Mouse (Mus musculus) lung, postnatal 10 days (tissue): Measurements from ENCODE around the gene Tnfrsf21.

Experiments
- DNase-seq: peaks from one replicate; pipeline ENCODE4 v3.0.0; 2021

Gene Tnfrsf21

DNA sequence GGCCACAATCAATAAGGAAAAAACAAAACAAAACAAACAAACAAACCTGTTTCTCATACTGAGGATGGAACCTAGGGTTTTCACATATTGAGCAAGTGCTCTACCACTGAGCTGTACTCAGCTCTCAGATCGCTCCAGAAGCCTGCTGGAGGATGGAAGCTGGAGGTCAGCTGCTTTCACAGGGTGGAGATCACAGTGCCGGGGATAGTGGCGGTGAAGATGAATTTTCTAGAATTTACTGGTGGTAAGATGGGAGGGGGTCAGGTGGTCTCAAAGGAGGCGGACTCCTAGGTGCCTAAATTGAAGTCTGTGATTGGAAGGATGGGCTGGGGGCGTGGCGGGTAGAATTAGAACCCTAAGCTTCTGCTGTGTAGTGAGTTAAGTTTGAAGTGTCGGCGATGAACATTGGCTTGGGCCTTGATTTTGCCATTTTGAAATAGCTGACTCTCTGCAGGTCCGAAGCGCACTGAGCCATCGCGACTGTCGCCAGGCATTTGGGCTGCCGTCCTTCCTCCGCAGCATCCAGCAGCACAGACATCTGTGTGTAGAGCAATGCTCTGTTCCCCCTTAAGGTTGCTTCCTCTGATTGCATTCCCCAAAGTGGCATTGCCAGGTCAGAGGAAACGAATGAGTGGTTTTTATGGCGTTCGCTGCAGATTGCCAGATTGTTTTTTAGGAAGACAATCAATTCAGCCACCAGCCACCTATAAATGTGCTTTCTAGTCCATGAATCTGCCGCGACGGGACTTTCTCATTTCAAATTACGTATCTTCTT is 9.7 kb downstream of the Tnfrsf21 start:
- no peak for DNase-seq

DNA sequence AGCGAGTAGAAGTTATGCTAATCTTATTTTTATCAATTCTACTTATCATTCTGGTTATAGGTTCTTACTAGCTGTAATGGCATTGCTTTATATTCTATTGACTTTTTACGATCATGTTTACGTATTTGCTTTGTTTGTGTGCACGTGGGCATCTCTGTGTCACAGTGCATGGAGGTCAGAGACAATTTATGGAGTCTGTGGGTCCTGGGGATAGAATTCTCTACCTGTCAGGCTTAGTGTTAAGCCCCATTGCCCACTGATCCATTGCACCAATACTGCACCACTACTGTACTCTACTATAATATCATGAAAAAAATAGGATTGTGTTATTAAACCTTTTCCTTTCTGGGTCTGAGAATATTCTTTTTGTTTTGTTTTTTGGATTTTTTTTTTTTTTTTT is 10.4 kb downstream of the Tnfrsf21 start:
- no peak for DNase-seq

DNA sequence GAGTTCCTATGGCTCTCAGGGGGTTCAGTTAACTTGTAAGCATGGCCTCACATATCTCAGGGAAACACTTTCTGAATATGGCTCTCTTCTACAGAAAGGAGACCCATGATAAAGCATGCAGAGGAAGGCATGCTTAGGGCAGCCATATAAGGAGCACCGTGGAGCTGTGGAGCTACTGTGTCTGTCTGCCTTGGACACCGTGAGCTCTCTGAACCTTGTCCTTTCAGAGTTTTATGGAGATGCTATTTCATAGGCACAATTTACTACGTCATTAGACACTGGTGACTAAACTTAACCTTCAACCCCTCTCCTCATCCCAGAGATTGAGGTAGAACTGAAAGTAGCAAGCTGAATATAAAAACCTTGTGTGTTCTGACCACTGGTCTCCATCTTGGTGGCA is 13.2 kb downstream of the Tnfrsf21 start:
- DNase-seq = no peak

GRCm38 (mm10) chr17:43030290-43030689 is 13.9 kb downstream of the Tnfrsf21 start:
- DNase-seq = no peak

GRCm38 (mm10) chr17:43032489-43033036 is 16.2 kb downstream of the Tnfrsf21 start:
- DNase-seq = no peak

- no peak for DNase-seq
These were observed 19.0 kb downstream of the Tnfrsf21 start for GRCm38 (mm10) chr17:43035386-43035785.

GRCm38 (mm10) chr17:43036058-43036757 is 19.9 kb downstream of the Tnfrsf21 start:
- peak; percentile 30 for DNase-seq

GRCm38 (mm10) chr17:43040571-43040970 is 24.2 kb downstream of the Tnfrsf21 start:
- no peak for DNase-seq

- DNase-seq = no peak
These were observed 34.3 kb downstream of the Tnfrsf21 start for GRCm38 (mm10) chr17:43050619-43051018.

GRCm38 (mm10) chr17:43052791-43053190 is 36.4 kb downstream of the Tnfrsf21 start:
- DNase-seq = no peak

DNA sequence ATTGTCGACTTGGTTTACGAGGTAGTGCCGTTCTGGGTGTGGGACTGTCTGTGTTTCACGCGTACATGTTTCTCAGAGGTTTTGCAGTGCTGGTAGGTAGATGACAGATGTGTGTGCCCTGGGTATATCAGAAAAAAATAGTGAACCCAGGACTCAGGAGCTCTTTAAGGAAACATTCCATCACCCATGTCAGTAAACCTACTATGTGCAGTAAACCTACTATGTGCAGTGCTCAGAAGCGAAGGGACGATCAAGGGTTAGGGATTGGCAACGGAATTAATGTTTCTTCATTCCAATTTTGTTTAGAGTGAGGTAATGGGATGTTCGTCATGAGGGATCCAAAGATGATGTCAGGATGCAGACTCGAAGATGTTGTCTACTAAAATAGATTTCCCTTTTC is 37.6 kb downstream of the Tnfrsf21 start:
- DNase-seq = no peak

DNA sequence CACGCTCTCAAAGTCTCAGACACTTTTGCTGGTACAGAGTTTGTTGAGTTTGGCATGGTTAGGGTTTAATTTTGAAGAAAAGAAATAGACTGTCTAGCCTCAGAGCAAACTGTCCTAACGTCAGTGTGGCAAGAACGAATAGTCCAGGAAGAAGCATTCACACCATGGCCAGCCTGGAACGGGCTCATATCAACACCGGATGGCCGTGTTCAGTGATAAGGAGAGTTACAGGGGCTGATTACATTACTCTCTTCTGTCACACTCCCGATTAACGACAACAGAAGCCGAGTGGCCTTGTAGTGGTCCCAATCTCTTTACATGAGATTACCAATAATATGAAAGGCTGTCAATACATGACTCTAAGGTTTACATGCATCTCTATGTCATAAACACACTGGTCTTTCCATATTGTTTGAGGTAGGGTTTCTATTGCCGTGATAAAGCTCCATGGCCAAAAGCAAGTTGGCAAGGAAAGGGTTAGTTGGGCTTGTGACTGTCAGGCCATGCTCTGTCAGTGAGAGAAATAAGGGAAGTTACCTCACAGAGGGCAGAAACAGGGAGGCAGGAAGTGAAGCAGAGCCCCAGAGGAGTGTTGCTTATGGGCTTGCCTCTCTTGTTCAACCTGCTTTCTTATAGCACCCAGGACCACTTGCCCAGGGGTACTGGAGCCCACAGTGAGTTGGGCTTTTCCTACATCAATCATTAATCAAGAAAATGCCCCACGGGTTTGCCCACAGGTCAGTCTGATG is 42.1 kb downstream of the Tnfrsf21 start:
- no peak for DNase-seq

GRCm38 (mm10) chr17:43064705-43065104 is 48.4 kb downstream of the Tnfrsf21 start:
- DNase-seq = no peak

- no peak for DNase-seq
These were observed 52.6 kb downstream of the Tnfrsf21 start for GRCm38 (mm10) chr17:43068846-43069553.

- DNase-seq = no peak
These were observed 54.6 kb downstream of the Tnfrsf21 start for GRCm38 (mm10) chr17:43070946-43071345.

DNA sequence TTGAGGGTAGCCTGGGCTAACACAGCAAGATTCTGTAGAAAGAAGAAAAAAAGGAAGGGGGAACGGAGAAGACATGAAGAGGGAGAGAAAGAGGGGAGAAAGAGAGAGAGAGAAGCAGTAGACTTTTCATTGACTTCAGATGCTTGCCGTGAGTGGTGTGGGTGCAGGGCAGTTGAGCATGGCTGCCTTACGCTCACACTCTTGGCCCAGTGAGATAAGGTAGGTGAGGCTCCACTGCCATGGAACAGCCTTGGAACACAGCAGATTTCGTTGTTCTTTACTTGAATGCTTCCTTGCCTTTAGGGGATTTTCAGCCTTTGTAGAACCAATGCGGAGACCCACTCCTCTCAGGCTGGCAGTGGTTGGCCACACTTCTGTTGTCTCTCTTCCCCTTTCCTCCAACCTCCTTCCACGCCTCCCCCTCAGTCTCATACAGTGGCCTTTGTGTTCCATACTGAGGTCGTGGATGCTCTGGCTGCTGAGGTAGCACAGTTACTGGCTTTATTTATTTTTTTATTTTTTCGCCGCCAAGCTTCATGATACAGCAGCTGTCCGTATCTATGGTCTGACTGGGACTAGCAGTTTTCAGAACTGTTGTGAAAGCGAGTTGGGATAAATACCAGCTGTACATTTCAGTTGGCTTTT is 55.9 kb downstream of the Tnfrsf21 start:
- peak; percentile 33 for DNase-seq

DNA sequence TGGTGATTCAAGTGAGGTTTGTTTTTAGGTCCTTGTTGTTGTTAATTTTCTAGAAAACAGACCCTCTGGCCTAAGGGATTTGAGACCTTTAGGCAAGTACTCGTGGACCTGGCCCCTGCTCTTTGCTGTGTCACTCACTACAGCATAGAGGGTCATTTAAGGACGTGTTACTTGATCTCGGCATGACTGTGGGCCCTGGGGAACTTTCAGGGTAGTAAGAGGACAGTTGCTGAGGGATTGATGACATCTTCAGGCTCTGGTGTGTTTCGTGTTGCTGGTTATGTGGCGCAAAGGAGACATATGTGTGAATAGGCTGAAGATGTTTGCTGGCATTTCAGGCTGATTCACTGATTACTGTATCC is 56.4 kb downstream of the Tnfrsf21 start:
- DNase-seq = peak; percentile 35

- DNase-seq = no peak
These were observed 58.0 kb downstream of the Tnfrsf21 start for GRCm38 (mm10) chr17:43074391-43074790.

GRCm38 (mm10) chr17:43075100-43075499 is 58.7 kb downstream of the Tnfrsf21 start:
- DNase-seq = no peak

- no peak for DNase-seq
These were observed 59.6 kb downstream of the Tnfrsf21 start for GRCm38 (mm10) chr17:43075937-43076336.

DNA sequence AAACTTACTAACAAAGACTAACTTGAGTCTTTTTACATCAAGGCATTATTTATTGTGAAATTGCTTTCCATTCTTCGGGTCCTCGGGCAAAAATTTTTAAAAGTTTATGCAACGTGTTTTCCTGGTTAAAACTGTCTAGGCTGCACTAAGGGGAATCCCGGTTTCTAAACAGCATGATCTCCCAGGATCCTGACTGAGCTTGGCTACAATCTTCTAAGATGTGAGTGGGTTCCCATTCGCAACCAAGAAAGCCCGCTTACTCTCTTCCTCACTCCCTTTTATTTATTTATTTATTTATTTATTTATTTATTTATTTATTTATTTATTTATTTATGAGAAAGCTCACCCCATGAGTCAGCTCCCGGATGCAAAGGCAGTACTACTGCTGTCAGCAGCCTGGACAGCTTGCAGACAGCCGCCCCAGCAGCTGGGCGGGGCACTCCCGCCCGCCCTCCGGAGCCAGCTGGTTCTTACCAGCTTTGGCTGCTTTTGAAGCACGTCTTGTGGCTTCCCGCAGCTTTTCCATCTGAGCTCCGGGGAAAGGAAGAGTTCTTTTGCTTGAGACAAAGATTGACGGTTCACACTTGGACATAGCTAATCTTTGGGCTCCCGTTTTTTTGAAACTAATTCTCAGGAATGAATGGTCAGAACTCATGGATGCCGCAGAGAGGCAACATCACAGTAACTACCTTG is 60.6 kb downstream of the Tnfrsf21 start:
- DNase-seq = peak; percentile 85

DNA sequence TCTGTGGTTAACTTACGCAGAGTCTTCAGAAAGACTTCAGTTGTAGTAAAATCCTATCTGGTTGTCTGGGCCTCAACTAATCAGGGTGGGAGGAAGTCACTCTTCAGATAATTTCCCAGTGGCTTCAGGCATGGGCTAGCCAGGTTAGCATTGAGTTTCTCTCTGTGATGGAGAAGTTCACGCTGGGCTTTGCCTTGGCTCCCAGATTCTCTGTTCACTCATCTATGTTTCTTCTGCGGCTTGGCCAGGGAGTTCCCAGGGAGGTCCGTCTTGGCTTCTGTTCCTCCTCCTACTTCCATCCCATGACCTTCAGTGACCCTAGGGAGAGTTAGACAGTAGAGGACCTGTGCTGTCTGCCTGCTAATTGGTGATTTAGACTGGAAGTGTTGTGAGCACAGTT is 61.2 kb downstream of the Tnfrsf21 start:
- DNase-seq = no peak
